Mouse (Mus musculus) right cerebral cortex, postnatal 10 days (tissue): ENCODE results near the gene Mocs2.
A peak's percentile ranks its signal among the peaks of the same experiment; 100 is the strongest.

ENCODE experiments used
- DNase-seq, 2 experiments: peaks; one replicate each; pipeline ENCODE4 v3.0.0; 2021; ENCODE audit warnings: low spot score in 2 of 2

The Mocs2 gene

GRCm38 (mm10) chr13:114817751-114818360 is at the start of gene Mocs2:
Mocs2 (plus strand) TSS chr13:114818236.
- peak; percentile 93 to 95 for DNase-seq

DNA sequence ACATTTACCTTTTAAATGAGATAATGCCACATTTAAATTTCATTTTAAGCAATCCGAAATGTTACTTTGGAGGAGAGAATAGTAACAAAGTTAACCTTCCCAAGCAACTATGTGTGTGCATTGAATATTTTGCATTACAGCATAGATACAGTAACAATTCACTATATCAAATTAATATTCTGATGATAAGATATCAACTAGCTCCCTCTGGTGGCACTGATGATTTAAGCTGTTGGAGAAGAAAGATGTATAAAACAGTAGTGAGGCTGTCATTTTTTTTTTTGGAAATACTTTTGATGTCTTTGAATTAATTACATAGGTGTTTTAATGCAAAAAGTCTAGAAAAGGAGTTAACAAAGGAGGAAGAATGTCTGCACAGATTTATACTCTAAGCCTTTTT is 26.5 kb upstream of the Mocs2 start:
- peak in 1 of 2 experiments; percentile 43 for DNase-seq

GRCm38 (mm10) chr13:114793250-114794030 is 24.6 kb upstream of the Mocs2 start:
- peak; percentile 78 to 83 for DNase-seq

DNA sequence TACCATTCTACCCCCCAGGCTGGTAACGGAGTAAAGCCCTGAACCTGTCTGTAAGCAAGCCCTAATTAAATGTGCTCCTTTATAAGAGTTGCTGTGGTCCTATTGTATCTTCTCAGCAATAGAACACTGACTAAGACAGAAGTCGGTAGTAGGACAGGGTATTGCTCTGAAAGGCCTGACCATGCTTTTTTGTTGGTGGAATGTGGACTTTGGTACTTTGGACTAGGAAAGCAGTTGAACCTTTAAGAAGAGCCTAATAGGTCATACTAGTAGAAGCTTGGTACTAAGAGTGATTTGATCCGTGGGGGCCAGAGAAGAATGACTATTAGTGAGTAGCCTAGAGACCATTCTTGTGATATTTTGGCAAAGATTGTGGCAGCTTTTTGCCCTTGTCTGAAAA is 16.2 kb upstream of the Mocs2 start:
- DNase-seq: no peak

- DNase-seq: no peak
Measured at GRCm38 (mm10) chr13:114802971-114803370, 15.1 kb upstream of the Mocs2 start.

- DNase-seq: no peak
Measured at GRCm38 (mm10) chr13:114809624-114810210, 8.3 kb upstream of the Mocs2 start.

DNA sequence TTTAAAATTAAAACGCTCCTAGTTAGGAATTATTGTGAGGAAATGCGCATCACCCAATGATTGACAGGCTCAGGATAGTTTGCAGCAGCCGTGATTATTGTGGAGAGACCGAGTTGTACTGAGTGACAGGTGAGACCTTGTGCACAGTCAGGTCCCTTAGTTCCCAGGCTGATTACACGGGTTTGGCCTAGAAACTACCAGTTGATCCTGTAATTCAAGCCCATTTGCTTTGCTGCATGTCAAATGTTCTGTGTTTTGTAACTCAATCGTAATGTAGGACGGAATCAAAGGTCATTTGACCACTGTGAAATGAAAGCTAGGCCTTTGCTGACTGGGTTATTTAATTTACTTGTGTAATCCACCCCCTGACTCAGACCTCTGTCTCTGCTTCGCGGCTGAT is 477 bp downstream of the Mocs2 start:
- DNase-seq: no peak

GRCm38 (mm10) chr13:114822871-114823270 is 4.8 kb downstream of the Mocs2 start:
- no peak for DNase-seq

DNA sequence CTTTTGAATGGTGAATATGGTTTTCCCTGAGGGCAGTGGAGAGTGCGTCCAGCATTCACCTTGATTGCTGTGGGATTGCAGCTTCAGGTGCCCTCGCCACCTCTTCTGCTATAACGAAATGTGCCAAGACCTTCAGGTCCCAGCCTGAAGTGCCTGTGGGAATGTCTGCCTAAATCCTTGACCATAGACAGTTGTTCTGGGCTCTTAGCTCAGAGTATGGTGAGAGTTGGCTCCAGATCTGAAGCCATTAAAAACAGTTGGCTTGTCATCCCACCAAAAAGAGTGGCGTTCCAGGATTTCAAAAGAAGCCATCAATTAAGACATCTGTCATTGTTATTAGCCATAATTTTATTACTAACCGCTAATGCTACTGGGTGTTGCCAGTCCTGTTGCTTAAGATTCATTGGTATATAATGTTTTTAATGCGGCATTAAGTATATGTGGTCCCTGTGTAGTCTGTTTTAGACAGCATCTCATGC is 7.4 kb downstream of the Mocs2 start:
- DNase-seq: no peak

GRCm38 (mm10) chr13:114831367-114831833 is 13.4 kb downstream of the Mocs2 start:
- no peak for DNase-seq

DNA sequence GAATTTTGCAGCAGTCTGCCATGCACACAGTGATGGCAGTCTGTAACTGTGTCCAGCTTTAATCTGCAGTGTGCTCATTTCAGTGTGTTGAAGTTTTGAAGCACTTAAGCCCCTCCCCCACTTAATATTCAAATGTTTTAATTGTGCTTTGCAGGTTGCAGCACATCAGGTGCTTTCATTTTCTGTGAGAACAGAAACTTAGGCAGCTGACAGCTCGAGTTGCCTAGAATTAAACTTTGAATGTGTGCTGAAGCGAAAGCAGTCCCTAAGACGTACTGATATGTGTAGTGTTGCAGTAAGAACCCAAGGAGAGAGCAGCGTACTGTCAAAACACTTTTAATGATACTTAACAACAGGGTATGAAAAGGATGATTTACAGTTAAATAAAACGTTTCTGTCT is 14.7 kb downstream of the Mocs2 start:
- DNase-seq: no peak

DNA sequence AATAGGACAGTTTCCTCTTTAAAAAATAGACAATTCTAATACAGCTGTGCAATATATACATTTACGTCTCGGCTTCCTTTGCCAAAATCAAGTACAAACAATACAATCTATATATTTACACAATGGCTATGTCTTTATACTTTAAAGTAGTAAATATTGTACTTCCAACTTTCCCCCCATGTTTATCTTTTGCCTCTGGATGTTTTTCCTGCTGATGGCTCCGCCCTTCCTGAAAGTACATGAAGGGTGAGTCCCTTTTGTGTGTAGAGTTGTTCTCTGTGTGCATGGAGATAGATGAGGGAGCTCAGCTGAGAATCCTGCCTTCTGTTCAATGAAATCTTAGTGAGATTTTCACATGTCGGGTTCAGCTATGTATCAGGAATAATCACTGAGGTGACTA is 15.3 kb downstream of the Mocs2 start:
- DNase-seq: no peak

DNA sequence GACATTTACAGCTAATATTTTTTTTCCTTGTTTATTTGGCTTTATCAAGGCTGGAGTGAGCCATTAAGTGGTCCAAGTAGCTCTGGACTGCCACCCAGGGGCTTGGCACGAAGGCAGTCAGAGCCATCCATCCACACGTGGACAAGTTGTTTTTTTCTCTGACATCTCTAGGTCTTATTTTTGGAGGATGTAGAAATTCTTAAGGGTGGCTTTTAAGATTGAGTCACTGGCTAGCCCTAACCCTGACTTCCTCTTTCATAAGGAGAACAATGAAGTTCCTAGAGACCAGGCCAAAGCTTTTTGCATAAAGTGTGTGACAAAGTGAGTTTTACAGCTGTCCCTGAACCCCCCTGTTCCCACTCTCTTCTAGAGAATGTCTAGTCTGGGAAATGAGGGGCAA is 16.5 kb downstream of the Mocs2 start:
- no peak for DNase-seq

DNA sequence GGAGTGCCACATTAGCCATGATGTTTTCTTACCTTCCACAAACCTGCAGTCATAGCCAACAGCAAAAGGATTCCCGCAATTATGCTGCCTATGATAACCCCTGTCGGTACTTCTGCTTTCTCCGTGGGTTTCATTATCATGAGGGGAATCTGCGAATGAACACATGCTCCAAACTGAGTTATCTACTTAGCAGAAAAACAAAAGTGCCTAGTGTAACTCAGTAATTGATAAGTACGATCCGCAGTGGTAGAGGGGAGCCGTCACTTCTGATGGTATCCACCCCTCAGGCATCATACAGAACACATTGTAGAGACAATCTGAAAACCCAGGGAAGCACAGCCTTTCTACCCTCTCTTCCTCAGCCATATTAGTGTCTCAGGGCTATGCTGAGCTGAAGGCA is 19.0 kb downstream of the Mocs2 start:
- no peak for DNase-seq

DNA sequence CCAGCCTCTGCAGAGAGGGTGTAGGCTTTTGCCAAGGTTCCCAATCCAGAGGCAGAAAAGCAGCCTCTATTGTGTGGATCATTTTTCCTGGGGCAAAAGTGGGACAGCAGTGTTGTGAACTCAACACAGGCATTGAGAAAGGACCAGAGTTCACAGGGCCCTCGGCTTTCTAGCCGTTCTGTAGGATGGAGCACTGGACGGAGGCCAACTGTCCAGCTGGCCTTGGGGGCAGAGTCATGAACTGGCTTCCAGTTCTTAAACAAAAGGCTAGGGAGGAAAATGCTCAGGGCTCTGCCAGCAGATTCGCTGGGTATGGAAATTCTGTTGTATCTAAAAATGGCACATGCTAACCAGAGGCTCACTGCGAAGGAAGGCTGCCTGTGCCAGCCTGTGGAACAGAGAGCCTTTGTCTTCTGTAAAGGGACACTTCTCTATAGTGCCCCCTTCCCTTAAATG is 20.5 kb downstream of the Mocs2 start:
- DNase-seq: peak; percentile 79

DNA sequence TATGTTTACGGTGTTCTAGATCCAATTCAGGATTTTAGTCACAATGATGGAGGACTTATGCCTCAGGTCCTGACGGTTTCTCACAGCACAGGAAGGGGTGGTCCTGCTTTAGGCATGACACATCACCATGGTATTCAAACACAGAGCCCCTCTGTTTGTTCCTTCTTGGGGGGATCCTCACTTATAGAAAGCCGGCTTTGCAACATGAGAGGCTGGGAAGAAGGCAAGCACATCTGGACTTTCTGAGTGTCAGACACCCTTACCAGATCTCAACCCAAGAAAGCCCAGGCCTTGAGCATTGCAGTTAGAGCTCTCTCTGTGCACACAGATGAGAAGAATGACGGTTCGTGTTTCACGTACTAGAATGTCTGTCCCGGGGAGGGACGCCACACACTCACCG is 21.1 kb downstream of the Mocs2 start:
- DNase-seq: no peak

DNA sequence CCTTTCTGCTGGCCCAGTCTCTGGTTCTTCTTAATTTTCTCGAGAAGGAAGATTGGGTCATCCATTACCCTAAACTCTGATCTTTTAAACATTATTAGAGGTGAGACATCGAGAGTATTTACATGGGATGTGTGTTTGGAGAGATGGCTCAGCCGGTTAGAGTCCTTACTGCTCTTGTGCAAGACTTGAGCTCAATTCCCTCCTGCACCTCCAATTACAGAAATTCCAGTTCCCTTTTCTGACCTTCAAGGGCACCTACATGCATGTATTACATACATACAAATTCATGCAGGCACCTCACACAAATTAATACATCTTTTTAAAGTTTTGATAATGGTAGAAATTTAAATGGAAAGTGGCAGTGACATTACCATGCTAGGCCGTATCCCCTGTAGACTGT is 22.5 kb downstream of the Mocs2 start:
- no peak for DNase-seq

- DNase-seq: no peak
Measured at GRCm38 (mm10) chr13:114843318-114843717, 25.3 kb downstream of the Mocs2 start.

- DNase-seq: no peak
Measured at GRCm38 (mm10) chr13:114845804-114846203, 27.8 kb downstream of the Mocs2 start.

- no peak for DNase-seq
Measured at GRCm38 (mm10) chr13:114848945-114849344, 30.9 kb downstream of the Mocs2 start.

GRCm38 (mm10) chr13:114852264-114853111 is 34.5 kb downstream of the Mocs2 start:
- no peak for DNase-seq

DNA sequence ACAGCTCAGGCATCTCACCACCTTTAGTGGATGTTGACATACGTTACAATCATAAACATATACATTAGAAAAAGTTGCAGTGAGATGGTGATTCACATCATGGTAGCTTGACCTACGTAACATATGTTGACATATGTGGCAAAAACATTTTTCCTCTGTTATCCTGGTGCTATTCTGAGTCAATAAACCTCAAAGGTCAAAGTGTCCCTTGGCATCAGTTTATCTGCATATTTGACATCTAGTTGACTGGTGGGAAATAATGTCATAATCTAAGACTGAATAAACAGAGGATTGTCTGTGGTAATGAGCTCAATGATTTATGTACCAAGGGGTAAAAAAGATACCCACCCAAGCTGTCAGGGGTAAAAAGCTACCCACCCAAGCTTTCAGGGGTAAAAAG is 35.1 kb downstream of the Mocs2 start:
- no peak for DNase-seq
